Mouse (Mus musculus) limb, embryonic 15.5 days (tissue): ENCODE measurements around the gene Fgf22. TPM values are rescaled to one million over a fixed set of nuclear protein-coding genes. Genes with fewer than 3 reads are reported as not detected.
A peak's percentile ranks its signal among the peaks of the same experiment; 100 is the strongest.

Experiments
- ATAC-seq: fragments of 200-750 bp; cut with Nextera tagmentation; 2 replicates; pipeline ENCODE4 v1.8.0; 2017; ENCODE audit warnings: low read depth, moderate TSS enrichment; ENCODE audit not compliant: insufficient number of reproducible peaks, low FRiP score, low TSS enrichment
- H3K27ac ChIP-seq: fragments of 300-500 bp; sonication (generic); 2 replicates; pipeline ENCODE4 v1.5.1; 2015; ENCODE audit warnings: moderate library complexity, mild to moderate bottlenecking, inconsistent platforms
- H3K27me3 ChIP-seq: fragments of 300-500 bp; sonication (generic); 2 replicates; pipeline ENCODE4 v1.6.1; 2015; ENCODE audit warnings: inconsistent platforms
- H3K36me3 ChIP-seq: fragments of 300-500 bp; sonication (generic); 2 replicates; pipeline ENCODE4 v1.6.1; 2015; ENCODE audit warnings: inconsistent platforms
- H3K4me1 ChIP-seq: fragments of 300-500 bp; sonication (generic); 2 replicates; pipeline ENCODE4 v1.6.1; 2015; ENCODE audit warnings: inconsistent platforms
- H3K4me2 ChIP-seq: fragments of 300-500 bp; sonication (generic); 2 replicates; pipeline ENCODE4 v1.6.1; 2015; ENCODE audit warnings: mild to moderate bottlenecking, inconsistent platforms
- H3K4me3 ChIP-seq: fragments of 300-500 bp; sonication (generic); 2 replicates; pipeline ENCODE4 v1.5.1; 2015; ENCODE audit warnings: mild to moderate bottlenecking, inconsistent platforms
- H3K9ac ChIP-seq: fragments of 300-500 bp; sonication (generic); 2 replicates; pipeline ENCODE4 v1.6.1; 2015; ENCODE audit warnings: inconsistent platforms
- H3K9me3 ChIP-seq: fragments of 300-500 bp; sonication (generic); 2 replicates; pipeline ENCODE4 v1.6.1; 2016; ENCODE audit warnings: inconsistent platforms
- WGBS: fragments of 180-500 bp; shearing (Covaris S2); methylation state at CpG from one replicate; pipeline ENCODE4 v1.1.7; 2015; 5-methylcytosine and 5-hydroxymethylcytosine counted together
- polyA plus RNA-seq: library from polyadenylated mRNA; unstranded; fragments of >200 nt; fragmentation: Nextera tagmentation; extraction: Ambion mirVana; gene quantifications from 2 replicates; pipeline ENCODE4 v1.2.1, GENCODE M21; 2015

Fgf22 gene
- polyA plus RNA-seq, 1 experiment from 2014 or later = 0.95 TPM

DNA sequence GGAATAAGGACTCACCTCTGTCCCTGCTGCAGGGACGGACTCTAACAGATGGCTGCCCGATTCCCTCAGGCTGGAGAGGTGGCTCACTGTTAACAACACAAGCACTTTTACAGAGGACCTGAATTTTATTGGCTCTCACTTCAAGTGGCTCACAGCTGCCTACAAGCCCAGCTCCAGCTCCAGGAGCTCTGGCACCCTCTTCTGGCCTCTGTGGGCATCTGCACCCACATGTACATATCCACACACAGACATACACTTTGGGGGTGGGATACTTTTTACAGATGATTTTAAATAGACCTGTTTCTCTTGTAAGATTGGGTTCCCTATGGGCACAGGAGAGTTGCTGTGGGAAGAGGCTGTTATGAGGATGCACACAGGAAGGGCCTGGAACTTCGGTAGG lies 17.4 kb downstream of the Fgf22 start:
- 79% methylated on average over 3 of the region's 3 CpGs for WGBS
- Histone ChIP-seq H3K4me2 (no peak overlapping the region), H3K9me3 (no peaks in the 10 kb centered on the region), H3K36me3 (no peaks in the 10 kb centered on the region), H3K4me1 (peaks cover 22% of the 10 kb centered on the region), H3K27ac (no peak overlapping the region), H3K9ac (no peak overlapping the region), H3K4me3 (no peak overlapping the region), H3K27me3 (no peaks in the 10 kb centered on the region)
- no peak for ATAC-seq

- no peak overlapping the region for H3K27ac ChIP-seq
- H3K9ac ChIP-seq = no peak overlapping the region
- H3K36me3 ChIP-seq = no peaks in the 10 kb centered on the region
- H3K4me1 ChIP-seq = peaks cover 22% of the 10 kb centered on the region
- H3K27me3 ChIP-seq = no peaks in the 10 kb centered on the region
- no peak for ATAC-seq
- H3K4me3 ChIP-seq = no peak overlapping the region
- WGBS = 86% methylated on average over 2 of the region's 2 CpGs
- no peak overlapping the region for H3K4me2 ChIP-seq
- no peaks in the 10 kb centered on the region for H3K9me3 ChIP-seq
Measured at GRCm38 (mm10) chr10:79773208-79773607, 18.3 kb downstream of the Fgf22 start.

DNA sequence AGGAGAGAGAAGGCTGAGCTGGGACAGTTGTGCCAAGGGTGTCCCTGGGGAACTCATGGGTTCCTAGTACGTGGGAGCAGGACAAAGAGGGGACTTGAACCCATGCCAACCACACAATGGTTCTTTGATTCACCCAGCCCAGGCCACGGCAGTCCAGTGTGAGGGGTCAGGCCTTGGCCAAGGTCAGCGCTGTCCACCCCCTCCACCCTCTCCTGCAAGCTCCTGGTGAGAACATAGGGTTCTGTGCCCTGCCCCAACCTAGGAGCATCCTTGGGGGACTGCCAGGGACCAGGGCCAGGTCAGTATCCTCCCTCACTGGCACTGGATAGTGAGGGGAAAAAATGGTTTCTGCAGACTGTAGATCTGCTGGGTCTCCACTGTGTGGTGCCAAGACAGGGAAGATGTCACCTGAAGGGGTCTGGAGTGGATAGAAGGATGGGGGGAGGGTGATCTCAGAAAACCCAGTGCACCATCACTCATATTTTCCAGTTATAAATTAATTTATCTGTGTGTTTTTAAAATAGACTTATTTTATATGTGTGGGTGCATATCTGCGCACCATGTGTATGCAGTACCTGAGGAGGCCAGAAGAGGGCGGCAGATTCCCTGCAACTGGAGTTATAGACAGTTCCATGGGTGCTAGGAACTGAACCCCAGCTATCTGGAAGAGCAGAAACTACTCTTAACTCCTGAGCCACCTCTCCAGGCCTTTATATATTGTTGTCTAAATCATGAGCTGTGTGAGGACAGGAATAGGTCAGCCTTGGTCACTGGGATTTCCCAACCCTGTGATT lies 19.8 kb downstream of the Fgf22 start:
- Histone ChIP-seq H3K9me3 (no peaks in the 10 kb centered on the region), H3K27ac (no peak overlapping the region), H3K4me3 (no peak overlapping the region), H3K9ac (no peak overlapping the region), H3K4me1 (peaks cover 28% of the 10 kb centered on the region), H3K36me3 (no peaks in the 10 kb centered on the region), H3K27me3 (peaks cover 5% of the 10 kb centered on the region; the same call in 1 of the 2 replicates), H3K4me2 (no peak overlapping the region)
- ATAC-seq = no peak
- 74% methylated on average over 5 of the region's 5 CpGs for WGBS

- ATAC-seq = no peak
- Histone ChIP-seq H3K9ac (peak within 1 kb of the TSS; percentile 55), H3K9me3 (no peaks in the 10 kb centered on the region), H3K4me2 (peak within 1 kb of the TSS; percentile 82), H3K4me1 (peaks cover 47% of the 10 kb centered on the region), H3K36me3 (no peaks in the 10 kb centered on the region), H3K4me3 (peak within 1 kb of the TSS; percentile 50), H3K27me3 (peaks cover 17% of the 10 kb centered on the region), H3K27ac (peak within 1 kb of the TSS; percentile 54)
- under 1% methylated on average over 39 of the region's 39 CpGs for WGBS
Measured at GRCm38 (mm10) chr10:79777103-79777531, 22.2 kb downstream of the Fgf22 start, which contains the start of gene Fstl3. TSS of gene Fstl3 (plus strand) at chr10:79777272.

DNA sequence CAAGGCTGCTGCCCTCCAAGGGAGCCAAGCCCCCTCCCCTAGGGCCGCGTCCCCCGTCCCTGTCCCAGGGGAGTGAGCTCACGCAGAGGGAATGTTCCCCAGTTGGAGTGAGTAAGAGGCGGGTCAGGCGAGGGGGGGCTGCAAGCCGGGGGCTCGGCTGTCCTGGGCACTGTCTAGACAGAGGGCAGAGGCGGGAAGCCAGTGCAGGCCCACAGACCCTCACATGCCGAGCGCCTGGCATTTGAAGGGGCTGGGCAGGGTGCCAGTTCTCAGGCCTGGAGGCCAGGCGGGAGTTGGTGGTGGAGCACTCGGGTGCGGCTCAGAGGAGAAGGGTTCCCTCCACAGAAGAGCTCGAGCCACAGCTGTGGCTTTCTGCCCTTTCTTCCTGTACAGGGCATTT lies 23.1 kb downstream of the Fgf22 start:
- Histone ChIP-seq H3K4me2 (peak overlapping the region; percentile 82), H3K9ac (no peak overlapping the region), H3K27ac (peak overlapping the region; percentile 51), H3K36me3 (no peaks in the 10 kb centered on the region), H3K4me1 (peaks cover 47% of the 10 kb centered on the region), H3K9me3 (no peaks in the 10 kb centered on the region), H3K27me3 (peaks cover 24% of the 10 kb centered on the region), H3K4me3 (peak overlapping the region; percentile 50)
- 8% methylated on average over 15 of the region's 15 CpGs for WGBS
- ATAC-seq = no peak

- Histone ChIP-seq H3K9me3 (no peaks in the 10 kb centered on the region), H3K36me3 (no peaks in the 10 kb centered on the region), H3K4me1 (peaks cover 47% of the 10 kb centered on the region), H3K27ac (no peak overlapping the region), H3K27me3 (peaks cover 27% of the 10 kb centered on the region), H3K9ac (no peak overlapping the region), H3K4me2 (no peak overlapping the region), H3K4me3 (no peak overlapping the region)
- 6% methylated on average over 2 of the region's 2 CpGs for WGBS
- ATAC-seq = no peak
Measured at GRCm38 (mm10) chr10:79779193-79779592, 24.3 kb downstream of the Fgf22 start.

DNA sequence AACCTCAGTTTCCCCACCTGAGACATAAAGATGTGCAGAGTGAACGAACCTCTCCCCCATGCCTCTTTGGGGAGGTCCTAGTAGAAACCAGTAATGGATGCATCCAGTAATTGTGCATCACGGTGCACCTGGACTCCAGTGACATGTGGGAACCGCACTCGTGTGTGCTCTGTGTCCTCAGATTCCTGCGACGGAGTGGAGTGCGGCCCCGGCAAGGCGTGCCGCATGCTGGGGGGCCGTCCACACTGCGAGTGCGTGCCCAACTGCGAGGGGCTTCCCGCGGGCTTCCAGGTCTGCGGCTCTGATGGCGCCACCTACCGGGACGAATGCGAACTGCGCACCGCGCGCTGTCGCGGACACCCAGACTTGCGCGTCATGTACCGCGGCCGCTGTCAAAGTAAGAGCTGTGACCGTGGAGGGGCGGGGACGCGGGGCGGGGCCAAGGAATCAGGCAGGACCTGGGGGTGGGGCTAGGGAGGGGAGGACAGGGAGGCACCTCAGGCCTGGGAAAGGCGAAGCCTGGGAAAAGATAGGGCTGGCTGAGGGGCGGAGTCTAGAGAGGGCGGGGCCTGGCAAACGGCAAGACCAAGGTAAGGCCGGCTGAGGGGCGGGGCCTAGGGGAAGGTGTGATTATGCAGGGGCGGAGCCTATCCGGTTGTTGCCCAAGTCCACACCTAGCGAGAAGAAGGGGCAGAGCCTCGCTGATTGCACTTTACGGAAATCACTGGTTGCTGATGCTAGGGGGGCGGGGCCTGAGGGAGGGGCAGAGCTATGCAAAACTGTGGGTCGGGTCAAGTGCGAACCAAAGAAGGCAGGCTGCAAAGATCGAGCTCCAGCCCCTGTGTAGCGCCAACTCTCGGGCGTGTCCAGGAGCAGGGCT lies 25.1 kb downstream of the Fgf22 start:
- H3K4me1 ChIP-seq = peaks cover 47% of the 10 kb centered on the region
- no peaks in the 10 kb centered on the region for H3K36me3 ChIP-seq
- peaks cover 34% of the 10 kb centered on the region for H3K27me3 ChIP-seq
- under 1% methylated on average over 54 of the region's 55 CpGs for WGBS
- H3K4me2 ChIP-seq = peak overlapping the region; percentile 80
- peak; percentile 86 for ATAC-seq
- peak overlapping the region; percentile 51; the same call in 1 of the 2 replicates for H3K27ac ChIP-seq
- no peaks in the 10 kb centered on the region for H3K9me3 ChIP-seq
- H3K4me3 ChIP-seq = peak overlapping the region; percentile 43
- no peak overlapping the region for H3K9ac ChIP-seq

GRCm38 (mm10) chr10:79780664-79781015 lies 25.8 kb downstream of the Fgf22 start:
- Histone ChIP-seq H3K36me3 (no peaks in the 10 kb centered on the region), H3K27me3 (peaks cover 34% of the 10 kb centered on the region), H3K4me1 (peaks cover 47% of the 10 kb centered on the region), H3K4me3 (peak overlapping the region; percentile 43), H3K4me2 (peak overlapping the region; percentile 80), H3K9ac (no peak overlapping the region), H3K9me3 (no peaks in the 10 kb centered on the region), H3K27ac (0 out of 2 replicates have a peak overlapping the region, but pooled peaks have one; percentile 43)
- ATAC-seq = no peak
- under 1% methylated on average over 13 of the region's 13 CpGs for WGBS

GRCm38 (mm10) chr10:79781139-79781538 lies 26.3 kb downstream of the Fgf22 start:
- Histone ChIP-seq H3K4me3 (peak overlapping the region; percentile 43), H3K27me3 (peaks cover 34% of the 10 kb centered on the region), H3K27ac (peak overlapping the region; percentile 43; the same call in 1 of the 2 replicates), H3K4me2 (peak overlapping the region; percentile 80), H3K9ac (no peak overlapping the region), H3K4me1 (peaks cover 47% of the 10 kb centered on the region), H3K9me3 (no peaks in the 10 kb centered on the region), H3K36me3 (no peaks in the 10 kb centered on the region)
- WGBS = 28% methylated on average over 21 of the region's 21 CpGs
- no peak for ATAC-seq

DNA sequence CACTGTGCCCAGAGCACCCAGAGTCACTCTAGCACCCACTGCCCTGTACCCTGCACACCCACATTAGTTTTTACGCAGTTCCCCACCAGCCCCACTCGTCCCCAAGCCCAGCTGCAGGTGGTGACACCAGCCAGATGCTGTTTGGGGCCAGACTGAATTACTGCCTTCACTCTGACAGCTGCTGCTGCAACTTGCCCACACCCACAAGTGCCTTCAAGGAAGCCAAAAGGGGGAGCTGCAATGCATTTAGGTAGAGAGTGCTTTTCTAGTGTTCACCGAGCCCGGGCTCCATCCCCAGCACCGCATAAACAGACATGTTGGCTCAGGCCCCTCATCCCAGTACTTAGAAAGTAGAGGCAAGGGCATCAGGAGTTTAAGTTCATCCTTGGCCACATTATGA lies 27.1 kb downstream of the Fgf22 start:
- Histone ChIP-seq H3K36me3 (no peaks in the 10 kb centered on the region), H3K27ac (no peak overlapping the region), H3K9ac (no peak overlapping the region), H3K4me3 (0 out of 2 replicates have a peak overlapping the region, but pooled peaks have one; percentile 43), H3K27me3 (peaks cover 34% of the 10 kb centered on the region), H3K9me3 (no peaks in the 10 kb centered on the region), H3K4me2 (no peak overlapping the region), H3K4me1 (peaks cover 42% of the 10 kb centered on the region)
- 45% methylated on average over 5 of the region's 5 CpGs for WGBS
- no peak for ATAC-seq

DNA sequence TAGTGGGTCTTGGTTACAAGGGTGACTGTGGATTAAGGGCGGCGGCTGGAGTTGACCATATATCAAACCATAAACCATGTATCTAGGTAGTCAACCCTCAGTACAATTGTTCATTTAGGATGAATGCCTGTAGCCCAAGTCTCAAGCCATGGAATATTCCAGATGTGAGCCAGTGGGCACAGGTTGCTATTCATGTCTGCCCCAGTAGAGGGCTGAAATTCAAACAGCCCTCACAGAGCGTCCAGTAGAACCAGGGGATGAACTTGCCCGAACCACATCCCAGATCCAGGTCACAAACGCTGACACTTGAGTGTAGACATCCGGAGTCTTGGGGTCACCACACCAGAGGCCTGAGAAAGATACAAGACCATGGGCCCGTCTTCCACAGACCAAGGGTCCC lies 28.2 kb downstream of the Fgf22 start:
- Histone ChIP-seq H3K4me1 (peaks cover 31% of the 10 kb centered on the region), H3K4me2 (no peak overlapping the region), H3K27ac (no peak overlapping the region), H3K36me3 (no peaks in the 10 kb centered on the region), H3K9me3 (no peaks in the 10 kb centered on the region), H3K27me3 (peaks cover 34% of the 10 kb centered on the region), H3K4me3 (no peak overlapping the region), H3K9ac (no peak overlapping the region)
- WGBS = 60% methylated on average over 7 of the region's 7 CpGs
- no peak for ATAC-seq
